Mouse (Mus musculus) kidney, embryonic 14.5 days (tissue): ENCODE results near the gene Ssu72. TPM values are rescaled to one million over a fixed set of nuclear protein-coding genes. Genes with fewer than 3 reads are reported as not detected.
"Not testable (repeated sequence)": the region's sequence is repeated elsewhere in the genome, so short reads cannot be mapped to it uniquely, and the experiment has no call there.

Experiments used
- ATAC-seq: fragments of 200-750 bp; cut with Nextera tagmentation; 2 replicates; pipeline ENCODE4 v1.8.0; 2017; ENCODE audit warnings: moderate number of reproducible peaks, mild to moderate bottlenecking, moderate TSS enrichment, moderate library complexity; ENCODE audit not compliant: low FRiP score, low TSS enrichment
- H3K27ac ChIP-seq: fragments of 300-500 bp; sonication (generic); 2 replicates; pipeline ENCODE4 v1.5.1; 2014; ENCODE audit warnings: low read depth, mild to moderate bottlenecking, low read length, moderate library complexity, mixed read lengths
- H3K27me3 ChIP-seq: fragments of 300-500 bp; sonication (generic); 2 replicates; pipeline ENCODE4 v1.6.1; 2014; ENCODE audit warnings: mild to moderate bottlenecking, low read length; ENCODE audit not compliant: control insufficient read depth, insufficient read depth
- H3K36me3 ChIP-seq: fragments of 300-500 bp; sonication (generic); 2 replicates; pipeline ENCODE4 v1.6.1; 2014; ENCODE audit warnings: low read length, mixed read lengths; ENCODE audit not compliant: control insufficient read depth, insufficient read depth
- H3K4me1 ChIP-seq: fragments of 300-500 bp; sonication (generic); 2 replicates; pipeline ENCODE4 v1.6.1; 2014; ENCODE audit warnings: low read length, mixed read lengths; ENCODE audit not compliant: control insufficient read depth, insufficient read depth
- H3K4me2 ChIP-seq: fragments of 300-500 bp; sonication (generic); replicated peaks from 2 replicates; pipeline ENCODE4 v1.6.1; 2014; ENCODE audit warnings: low read depth, mild to moderate bottlenecking, low read length
- H3K4me3 ChIP-seq: fragments of 300-500 bp; sonication (generic); 2 replicates; pipeline ENCODE4 v1.5.1; 2014; ENCODE audit warnings: mild to moderate bottlenecking, low read length
- H3K9ac ChIP-seq: fragments of 300-500 bp; sonication (generic); 2 replicates; pipeline ENCODE4 v1.6.1; 2014; ENCODE audit warnings: low read depth, mild to moderate bottlenecking, low read length, moderate library complexity
- H3K9me3 ChIP-seq: fragments of 300-500 bp; sonication (generic); 2 replicates; pipeline ENCODE4 v1.6.1; 2016; ENCODE audit warnings: low read length; ENCODE audit not compliant: control insufficient read depth
- WGBS: fragments of 180-500 bp; shearing (Covaris S2); extraction: QIAGEN DNeasy Blood & Tissue Kit; methylation state at CpG from one replicate; pipeline ENCODE4 v1.1.7; 2014; 5-methylcytosine and 5-hydroxymethylcytosine counted together
- polyA plus RNA-seq: library from polyadenylated mRNA; unstranded; fragments of >200 nt; fragmentation: Nextera tagmentation; extraction: Ambion mirVana; gene quantifications from 2 replicates; pipeline ENCODE4 v1.2.1, GENCODE M21; 2014

The Ssu72 gene
- 149 and 178 TPM in 2 replicates for polyA plus RNA-seq

DNA sequence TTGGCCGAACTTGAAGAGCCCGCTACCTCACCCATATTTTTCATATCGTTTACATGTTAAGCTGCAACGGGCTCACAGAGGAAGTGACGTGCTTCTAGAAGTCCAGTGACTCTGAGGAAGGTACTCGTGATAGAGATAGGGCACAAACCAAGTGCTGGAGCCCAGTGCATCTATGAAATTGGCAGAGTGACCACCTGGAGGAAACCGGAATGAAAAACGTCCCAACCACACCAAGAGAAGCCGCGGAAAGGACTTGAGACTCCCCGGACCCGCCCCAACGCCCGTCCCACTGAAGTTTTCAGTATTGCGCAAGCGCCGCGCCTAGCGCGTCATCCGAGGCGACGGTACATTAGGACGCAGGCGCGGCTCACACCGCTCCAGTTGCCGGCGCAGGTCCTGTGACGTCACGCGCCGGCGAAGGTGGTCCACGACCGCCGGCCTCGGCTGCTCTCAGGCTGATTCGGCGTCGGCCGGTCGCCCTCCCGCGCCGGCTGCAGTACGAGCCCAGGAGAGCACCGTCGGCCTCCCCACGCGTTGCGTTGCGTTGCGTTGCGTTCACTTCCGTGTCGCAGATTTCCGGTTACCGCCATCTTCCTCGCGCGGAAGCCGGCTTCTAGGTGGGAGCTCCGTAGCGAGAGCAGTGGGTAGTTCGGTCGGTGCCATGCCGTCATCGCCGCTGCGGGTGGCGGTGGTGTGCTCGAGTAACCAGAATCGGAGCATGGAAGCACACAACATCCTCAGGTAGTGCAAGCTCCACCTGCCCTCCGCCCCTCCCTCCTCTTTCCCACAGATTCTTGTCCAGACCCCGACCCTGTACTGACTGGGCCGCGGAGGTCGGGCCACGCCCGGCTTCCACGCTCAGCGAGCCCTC is at the start of gene Ssu72:
Gene Ssu72 (plus strand): TSS at position 80 of the 871 bp plus-strand sequence.
- Histone ChIP-seq H3K4me3 (peak within 1 kb of the TSS; percentile 91), H3K27me3 (no peaks in the 10 kb centered on the region), H3K9ac (peak within 1 kb of the TSS; percentile 90), H3K36me3 (peaks cover 4% of the 10 kb centered on the region; the same call in 1 of the 2 replicates), H3K27ac (peak within 1 kb of the TSS; percentile 93), H3K9me3 (no peaks in the 10 kb centered on the region), H3K4me1 (peaks cover 5% of the 10 kb centered on the region; the same call in 1 of the 2 replicates), H3K4me2 (peak within 1 kb of the TSS; percentile 68)
- peak; percentile 95 for ATAC-seq
- WGBS, result under 1% methylated on average over 81 of the region's 83 CpGs

DNA sequence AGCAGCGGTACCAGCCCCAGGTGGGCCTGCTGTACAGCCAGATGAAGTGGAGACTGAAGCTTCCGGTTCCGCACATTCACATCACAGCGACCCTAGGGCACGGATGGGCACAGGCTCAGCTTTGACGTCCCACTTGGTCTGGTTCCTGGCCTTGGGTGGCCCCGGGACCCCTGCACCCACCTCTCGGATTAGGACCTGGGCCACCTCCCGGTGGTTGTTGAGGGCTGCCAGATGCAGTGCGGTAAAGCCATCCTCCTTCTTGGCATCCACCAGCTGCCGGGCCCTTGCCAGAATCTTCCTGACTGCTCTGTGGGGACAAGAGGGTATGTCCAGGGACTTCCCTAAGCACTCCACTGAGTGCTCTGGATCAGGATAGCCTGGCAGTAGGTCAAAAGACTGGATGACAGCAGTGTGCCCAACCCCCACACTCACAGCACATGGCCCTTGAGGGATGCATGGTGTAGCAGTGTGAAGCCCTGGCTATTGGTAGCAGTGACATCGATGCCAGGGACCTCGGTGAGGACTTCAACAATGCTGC is 48.3 kb upstream of the Ssu72 start:
- Histone ChIP-seq H3K9ac (no peak overlapping the region), H3K27ac (no peak overlapping the region), H3K4me1 (peaks cover 34% of the 10 kb centered on the region), H3K27me3 (peaks cover 22% of the 10 kb centered on the region), H3K36me3 (peaks cover 7% of the 10 kb centered on the region; the same call in 1 of the 2 replicates), H3K4me2 (no peak overlapping the region), H3K9me3 (no peaks in the 10 kb centered on the region), H3K4me3 (no peak overlapping the region)
- ATAC-seq, result no peak
- WGBS, result 92% methylated on average over 13 of the region's 13 CpGs

DNA sequence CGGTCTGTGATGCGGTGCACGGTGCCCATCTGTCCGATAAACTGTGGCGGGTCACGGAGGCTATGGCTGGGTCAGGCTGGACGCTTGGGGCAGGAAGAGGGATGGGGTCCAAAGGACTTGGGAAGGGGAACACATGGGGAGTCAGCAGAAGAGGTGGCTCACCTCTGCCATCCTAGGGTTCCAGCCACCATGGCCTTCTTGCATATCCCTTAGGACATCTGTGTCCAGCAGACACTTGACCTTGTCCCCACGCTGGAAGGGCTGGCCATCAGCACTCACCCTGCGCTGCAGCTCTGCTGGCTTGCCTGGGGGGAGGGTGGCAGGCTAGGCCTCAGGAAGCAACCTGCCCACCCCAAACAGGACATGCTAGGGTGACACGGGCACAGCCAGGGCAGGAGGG is 45.6 kb upstream of the Ssu72 start:
- H3K4me1 ChIP-seq, result peaks cover 14% of the 10 kb centered on the region
- no peak for ATAC-seq
- 89% methylated on average over 10 of the region's 10 CpGs for WGBS
- H3K9ac ChIP-seq, result no peak overlapping the region
- H3K36me3 ChIP-seq, result peaks cover 5% of the 10 kb centered on the region; the same call in 1 of the 2 replicates
- H3K9me3 ChIP-seq, result no peaks in the 10 kb centered on the region
- H3K27ac ChIP-seq, result no peak overlapping the region
- H3K4me2 ChIP-seq, result no peak overlapping the region
- no peak overlapping the region for H3K4me3 ChIP-seq
- H3K27me3 ChIP-seq, result peaks cover 15% of the 10 kb centered on the region

DNA sequence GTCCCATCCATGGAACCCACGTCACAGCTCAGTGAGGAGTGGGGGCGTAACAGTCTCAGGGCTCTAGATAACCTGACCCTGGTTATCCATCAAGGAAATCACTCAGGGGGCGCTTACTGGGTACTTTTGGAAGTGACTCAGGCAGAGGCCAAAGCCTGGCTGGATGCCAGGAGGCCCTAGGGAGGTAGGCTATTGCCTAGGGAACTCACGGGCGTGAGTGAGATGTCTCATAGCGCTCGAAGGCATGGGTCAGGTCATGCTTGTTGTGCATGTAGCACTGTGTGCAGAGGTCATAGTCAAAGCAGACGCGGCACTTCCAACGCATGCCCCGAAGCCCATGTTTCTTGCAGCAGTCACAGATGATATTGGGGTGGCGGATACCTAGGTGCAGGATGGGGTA is 44.0 kb upstream of the Ssu72 start:
- Histone ChIP-seq H3K36me3 (peaks cover 5% of the 10 kb centered on the region; the same call in 1 of the 2 replicates), H3K27ac (no peak overlapping the region), H3K9ac (no peak overlapping the region), H3K4me3 (no peak overlapping the region), H3K9me3 (no peaks in the 10 kb centered on the region), H3K4me2 (no peak overlapping the region), H3K27me3 (peaks cover under 1% of the 10 kb centered on the region; the same call in 1 of the 2 replicates), H3K4me1 (no peaks in the 10 kb centered on the region)
- ATAC-seq, result no peak
- WGBS, result 74% methylated on average over 12 of the region's 12 CpGs

DNA sequence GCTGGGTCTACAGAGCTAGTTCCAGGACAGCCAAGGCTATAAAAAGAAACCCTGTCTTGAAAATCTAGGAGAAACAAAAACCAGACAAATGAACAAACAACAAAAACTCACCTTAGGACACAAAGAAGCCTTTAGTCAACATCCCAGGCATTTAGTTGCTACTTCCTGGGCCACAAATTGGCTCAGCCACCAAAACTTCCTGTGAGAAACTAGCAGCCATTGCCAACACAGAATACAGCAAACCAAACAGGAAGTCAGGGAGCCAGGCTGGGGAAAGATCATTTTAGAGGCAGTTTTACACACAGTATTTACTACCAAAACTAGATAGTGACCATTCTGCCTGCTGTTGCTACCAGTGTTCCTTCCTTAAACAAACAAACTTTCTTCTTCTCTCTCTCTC is 37.7 kb upstream of the Ssu72 start:
- Histone ChIP-seq H3K4me3 (no peak overlapping the region), H3K27me3 (0 out of 2 replicates have a peak, but pooled peaks cover 3% of the 10 kb centered on the region), H3K9ac (no peak overlapping the region), H3K27ac (no peak overlapping the region), H3K9me3 (no peaks in the 10 kb centered on the region), H3K4me2 (no peak overlapping the region), H3K4me1 (peaks cover 9% of the 10 kb centered on the region; the same call in 1 of the 2 replicates), H3K36me3 (no peaks in the 10 kb centered on the region)
- no peak for ATAC-seq

DNA sequence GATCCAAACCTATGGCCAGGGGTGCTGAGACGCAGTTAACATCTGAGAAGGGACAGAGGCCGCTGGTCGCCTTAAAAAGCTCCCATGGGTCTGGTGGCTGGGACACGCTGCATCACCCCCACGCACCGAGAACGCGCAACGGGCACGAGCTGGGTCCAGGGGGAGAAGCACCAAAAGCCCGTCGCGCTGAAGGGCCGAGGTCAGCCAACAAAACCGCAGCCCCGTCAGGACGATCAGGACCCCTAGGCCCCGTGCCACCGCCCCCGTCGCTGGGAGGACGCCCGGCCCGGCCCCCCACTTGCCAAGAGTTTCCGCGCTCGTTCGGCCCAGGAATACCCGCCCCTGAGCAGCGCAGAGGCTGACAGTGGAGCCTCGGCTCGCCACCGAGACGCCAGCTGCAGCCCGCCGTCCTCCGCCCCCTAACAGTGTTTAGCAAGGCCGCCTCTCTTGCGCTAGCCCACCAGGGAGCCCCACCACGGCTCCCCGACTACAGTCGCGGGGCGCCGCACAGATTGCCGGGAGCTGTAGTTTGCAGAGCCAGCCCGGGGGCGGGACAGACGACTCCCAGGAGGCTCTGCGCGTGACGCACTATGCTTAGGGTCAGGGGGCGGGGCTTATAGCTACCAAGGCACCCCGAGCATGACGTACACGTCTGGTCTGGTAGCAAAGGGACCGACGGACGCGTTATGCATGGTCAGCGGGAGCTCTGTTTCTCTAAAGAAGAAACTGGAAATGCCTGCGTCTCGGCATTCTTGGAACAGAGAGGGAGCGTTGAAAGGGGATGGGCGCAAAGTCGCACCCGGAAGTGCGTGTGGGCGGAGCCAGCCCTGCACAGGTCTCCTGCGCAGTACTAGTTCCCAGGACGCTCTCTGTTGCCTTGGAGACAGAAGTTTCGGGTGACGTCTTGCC is 35.7 kb upstream of the Ssu72 start, which contains the start of gene Mib2:
Gene Mib2 (minus strand): TSS at position 510 of the 909 bp plus-strand sequence.
- WGBS, result under 1% methylated on average over 73 of the region's 73 CpGs
- H3K4me3 ChIP-seq, result peak within 1 kb of the TSS; percentile 93
- peak within 1 kb of the TSS; percentile 92 for H3K4me2 ChIP-seq
- peak; percentile 98 for ATAC-seq
- no peaks in the 10 kb centered on the region for H3K36me3 ChIP-seq
- H3K9me3 ChIP-seq, result no peaks in the 10 kb centered on the region
- H3K4me1 ChIP-seq, result peaks cover 9% of the 10 kb centered on the region; the same call in 1 of the 2 replicates
- H3K27me3 ChIP-seq, result 0 out of 2 replicates have a peak, but pooled peaks cover 3% of the 10 kb centered on the region
- peak within 1 kb of the TSS; percentile 84 for H3K9ac ChIP-seq
- H3K27ac ChIP-seq, result peak within 1 kb of the TSS; percentile 77

DNA sequence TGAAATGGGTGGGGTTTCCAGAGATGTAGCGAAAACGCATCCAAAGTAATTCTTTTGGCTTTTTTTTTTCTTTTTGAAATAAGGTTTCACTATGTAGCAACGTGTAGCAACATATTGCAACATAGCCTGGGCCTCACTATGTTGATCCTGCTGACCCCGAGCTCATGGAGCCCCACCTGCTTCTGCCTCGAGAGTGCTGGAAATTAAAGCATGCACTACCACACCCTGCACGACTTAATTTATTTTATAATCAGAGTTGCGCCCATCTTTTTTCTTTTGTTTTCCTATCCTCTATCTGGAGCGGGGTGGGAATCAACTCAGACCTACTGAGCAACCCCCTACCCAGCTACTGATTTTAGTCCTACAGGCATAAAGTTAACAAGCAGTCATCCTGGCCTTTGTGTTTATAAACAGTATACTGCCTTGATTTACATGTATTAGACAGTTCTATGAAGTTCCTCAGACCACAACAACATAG is 35.0 kb upstream of the Ssu72 start:
- peak overlapping the region; percentile 93 for H3K4me3 ChIP-seq
- ATAC-seq, result peak; percentile 38
- WGBS, result 2% methylated on average over 8 of the region's 8 CpGs

DNA sequence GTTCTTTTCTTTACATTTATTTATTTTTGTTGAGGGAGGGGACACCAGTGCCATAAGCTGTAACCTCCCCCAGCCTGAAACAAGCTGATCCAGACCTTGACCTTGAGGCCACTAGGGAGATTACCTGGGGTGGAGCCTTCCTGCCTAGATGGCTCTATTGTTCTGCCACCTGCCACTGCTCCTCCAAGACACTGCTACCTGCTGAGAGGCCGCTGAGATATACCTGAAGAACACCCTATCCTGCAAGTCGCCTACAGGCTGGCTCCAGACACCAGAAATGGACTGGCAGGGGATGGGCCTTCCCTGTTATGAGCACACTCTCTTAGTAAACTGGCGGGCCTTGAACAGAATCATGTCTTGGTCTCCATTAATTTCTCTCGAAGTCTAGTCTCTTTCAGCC is 34.4 kb upstream of the Ssu72 start:
- not testable (repeated sequence) for ATAC-seq, H3K9ac ChIP-seq, H3K4me2 ChIP-seq, H3K4me3 ChIP-seq, H3K27ac ChIP-seq, H3K27me3 ChIP-seq, H3K4me1 ChIP-seq, H3K9me3 ChIP-seq, H3K36me3 ChIP-seq
- 68% methylated on average over 4 of the region's 4 CpGs for WGBS

More for the DNA sequence above, 35.0 kb upstream of the Ssu72 start:
- H3K27me3 ChIP-seq, result 0 out of 2 replicates have a peak, but pooled peaks cover 3% of the 10 kb centered on the region
- peak overlapping the region; percentile 84; the same call in 1 of the 2 replicates for H3K9ac ChIP-seq
- H3K36me3 ChIP-seq, result no peaks in the 10 kb centered on the region
- H3K4me2 ChIP-seq, result peak overlapping the region; percentile 92
- H3K27ac ChIP-seq, result no peak overlapping the region
- H3K9me3 ChIP-seq, result no peaks in the 10 kb centered on the region
- H3K4me1 ChIP-seq, result peaks cover 9% of the 10 kb centered on the region; the same call in 1 of the 2 replicates
